Mouse (Mus musculus): ENCODE measurements around the gene Mgat4a.

GRCm38 (mm10) chr1:37543057-37543456, 2.2 kb upstream of the Mgat4a start:
- TF ChIP-seq CTCF (IDR thresholded peaks at IDR 0.05; ENCODE audit: extremely low read depth, insufficient read depth, low read length) (no peak), POLR2A (IDR thresholded peaks at IDR 0.05; ENCODE audit: extremely low read depth, insufficient read depth, low read length) (no peak)
